Mouse (Mus musculus): ENCODE measurements around the gene Adora2a. TPM values are rescaled to one million over a fixed set of nuclear protein-coding genes. Genes with fewer than 3 reads are reported as not detected.
"Not testable (repeated sequence)": the region's sequence is repeated elsewhere in the genome, so short reads cannot be mapped to it uniquely, and the experiment has no call there.

Gene Adora2a
- polyA plus RNA-seq, 1 experiment from 2014 or later = 3.8 TPM

- H3K4me3 ChIP-seq (ENCODE audit: low read depth, low read length); H3K9me3 ChIP-seq (replicated peaks; ENCODE audit: control insufficient read depth, low read length, poor library complexity, severe bottlenecking); H3K27me3 ChIP-seq (ENCODE audit: control insufficient read depth, insufficient read depth, low read depth, low read length); H3K9ac ChIP-seq (ENCODE audit: low read depth, low read length); H3K4me1 ChIP-seq (ENCODE audit: control insufficient read depth, insufficient read depth, low read length); H3K36me3 ChIP-seq (ENCODE audit: control insufficient read depth, insufficient read depth, low read length); H3K4me2 ChIP-seq (ENCODE audit: low read length); ATAC-seq; H3K27ac ChIP-seq (ENCODE audit: low read length): not testable (repeated sequence)
- WGBS = 55% methylated on average over 1 of the region's 1 CpGs
Observed at GRCm38 (mm10) chr10:75344563-75344962, 27.9 kb downstream of the Adora2a start.

- Histone ChIP-seq H3K27ac (ENCODE audit: low read length) (no peak overlapping the region), H3K4me1 (ENCODE audit: control insufficient read depth, insufficient read depth, low read length) (no peaks in the 10 kb centered on the region), H3K27me3 (ENCODE audit: control insufficient read depth, insufficient read depth, low read depth, low read length) (no peaks in the 10 kb centered on the region), H3K36me3 (ENCODE audit: control insufficient read depth, insufficient read depth, low read length) (no peaks in the 10 kb centered on the region), H3K4me3 (ENCODE audit: low read depth, low read length) (no peak overlapping the region), H3K4me2 (ENCODE audit: low read length) (no peak overlapping the region), H3K9ac (ENCODE audit: low read depth, low read length) (no peak overlapping the region), H3K9me3 (replicated peaks; ENCODE audit: control insufficient read depth, low read length, poor library complexity, severe bottlenecking) (0 out of 2 replicates have a peak, but pooled peaks cover 4% of the 10 kb centered on the region)
- WGBS = 63% methylated on average over 2 of the region's 2 CpGs
- no peak for ATAC-seq
Observed at GRCm38 (mm10) chr10:75345265-75345664, 28.6 kb downstream of the Adora2a start.

DNA sequence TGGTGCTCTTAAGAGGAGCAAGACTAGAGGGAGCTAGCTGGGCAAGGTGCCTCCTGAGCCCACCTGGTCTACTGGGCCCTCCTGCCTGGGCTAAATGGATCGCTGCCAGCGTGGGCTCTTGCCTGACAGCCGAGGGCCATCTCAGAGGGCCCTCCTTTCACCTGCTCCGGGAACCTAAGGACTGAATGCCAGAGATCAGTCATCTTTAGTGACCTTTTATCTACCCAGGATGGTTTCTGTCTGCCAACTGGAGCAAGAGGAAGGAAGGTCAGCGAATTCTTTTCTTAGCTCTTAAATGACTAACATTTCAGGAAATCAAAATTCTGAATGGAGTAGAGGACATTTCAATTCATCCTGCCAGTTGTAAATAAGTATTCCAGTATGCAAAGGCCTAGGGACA, 33.9 kb downstream of the Adora2a start:
- ATAC-seq = no peak
- Histone ChIP-seq H3K9ac (ENCODE audit: low read depth, low read length) (no peak overlapping the region), H3K27ac (ENCODE audit: low read length) (no peak overlapping the region), H3K4me1 (ENCODE audit: control insufficient read depth, insufficient read depth, low read length) (no peaks in the 10 kb centered on the region), H3K4me3 (ENCODE audit: low read depth, low read length) (no peak overlapping the region), H3K36me3 (ENCODE audit: control insufficient read depth, insufficient read depth, low read length) (no peaks in the 10 kb centered on the region), H3K4me2 (ENCODE audit: low read length) (no peak overlapping the region), H3K27me3 (ENCODE audit: control insufficient read depth, insufficient read depth, low read depth, low read length) (no peaks in the 10 kb centered on the region), H3K9me3 (replicated peaks; ENCODE audit: control insufficient read depth, low read length, poor library complexity, severe bottlenecking) (0 out of 2 replicates have a peak, but pooled peaks cover 4% of the 10 kb centered on the region)
- WGBS = 88% methylated on average over 5 of the region's 5 CpGs

- Histone ChIP-seq H3K4me2 (ENCODE audit: low read length) (no peak overlapping the region), H3K4me3 (ENCODE audit: low read depth, low read length) (no peak overlapping the region), H3K27ac (ENCODE audit: low read length) (no peak overlapping the region), H3K4me1 (ENCODE audit: control insufficient read depth, insufficient read depth, low read length) (no peaks in the 10 kb centered on the region), H3K9ac (ENCODE audit: low read depth, low read length) (no peak overlapping the region), H3K9me3 (replicated peaks; ENCODE audit: control insufficient read depth, low read length, poor library complexity, severe bottlenecking) (no peaks in the 10 kb centered on the region), H3K36me3 (ENCODE audit: control insufficient read depth, insufficient read depth, low read length) (no peaks in the 10 kb centered on the region), H3K27me3 (ENCODE audit: control insufficient read depth, insufficient read depth, low read depth, low read length) (no peaks in the 10 kb centered on the region)
- no peak for ATAC-seq
- 98% methylated on average over 12 of the region's 12 CpGs for WGBS
Observed at GRCm38 (mm10) chr10:75352541-75352940, 35.9 kb downstream of the Adora2a start.

DNA sequence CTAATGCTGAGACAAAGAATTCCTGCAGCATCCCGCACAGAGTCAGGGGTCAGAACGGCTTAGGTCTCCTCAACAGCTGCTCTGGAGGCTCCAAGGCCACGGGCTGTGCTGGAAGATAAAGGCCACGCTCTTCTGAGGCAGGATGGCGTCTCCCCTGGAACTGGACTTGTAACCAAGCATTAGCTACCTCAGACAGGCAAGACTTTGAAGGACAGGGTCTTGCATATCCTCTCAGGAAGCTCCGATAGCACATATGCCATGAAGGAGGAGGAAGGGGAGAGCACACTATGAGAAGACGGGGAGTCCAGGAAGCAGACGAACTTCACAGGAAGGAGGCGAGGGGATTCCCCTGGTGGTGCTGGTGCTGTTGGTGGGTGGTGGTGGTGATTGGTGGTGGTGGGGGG, 37.2 kb downstream of the Adora2a start:
- H3K9ac ChIP-seq (ENCODE audit: low read depth, low read length); H3K27ac ChIP-seq (ENCODE audit: low read length); H3K4me1 ChIP-seq (ENCODE audit: control insufficient read depth, insufficient read depth, low read length); H3K9me3 ChIP-seq (replicated peaks; ENCODE audit: control insufficient read depth, low read length, poor library complexity, severe bottlenecking); H3K36me3 ChIP-seq (ENCODE audit: control insufficient read depth, insufficient read depth, low read length); H3K4me2 ChIP-seq (ENCODE audit: low read length); H3K27me3 ChIP-seq (ENCODE audit: control insufficient read depth, insufficient read depth, low read depth, low read length); ATAC-seq; H3K4me3 ChIP-seq (ENCODE audit: low read depth, low read length): not testable (repeated sequence)
- 34% methylated on average over 6 of the region's 9 CpGs for WGBS

DNA sequence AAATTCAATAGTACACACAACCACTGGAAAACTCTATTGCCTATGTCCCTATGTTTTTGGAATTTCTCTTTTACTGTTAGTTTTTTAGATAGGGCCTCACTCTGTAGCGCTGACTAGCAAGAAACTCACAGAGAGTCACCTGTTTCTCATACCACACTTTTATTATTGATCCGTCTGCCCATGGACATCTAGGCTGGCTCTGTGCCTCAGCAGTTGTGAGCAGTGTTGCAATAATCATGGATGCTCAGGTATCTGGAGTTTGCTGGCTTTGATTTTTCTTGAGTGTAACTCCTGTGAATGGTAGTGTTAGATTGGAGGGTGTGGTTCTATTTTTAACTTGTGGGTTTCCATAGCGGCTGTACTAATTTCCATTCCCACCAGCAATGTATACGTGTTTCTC, 38.7 kb downstream of the Adora2a start:
- Histone ChIP-seq H3K27ac (ENCODE audit: low read length) (no peak overlapping the region), H3K9ac (ENCODE audit: low read depth, low read length) (no peak overlapping the region), H3K36me3 (ENCODE audit: control insufficient read depth, insufficient read depth, low read length) (no peaks in the 10 kb centered on the region), H3K9me3 (replicated peaks; ENCODE audit: control insufficient read depth, low read length, poor library complexity, severe bottlenecking) (no peaks in the 10 kb centered on the region), H3K4me1 (ENCODE audit: control insufficient read depth, insufficient read depth, low read length) (no peaks in the 10 kb centered on the region), H3K4me2 (ENCODE audit: low read length) (no peak overlapping the region), H3K4me3 (ENCODE audit: low read depth, low read length) (no peak overlapping the region), H3K27me3 (ENCODE audit: control insufficient read depth, insufficient read depth, low read depth, low read length) (no peaks in the 10 kb centered on the region)
- no peak for ATAC-seq
- WGBS = 76% methylated on average over 4 of the region's 4 CpGs

DNA sequence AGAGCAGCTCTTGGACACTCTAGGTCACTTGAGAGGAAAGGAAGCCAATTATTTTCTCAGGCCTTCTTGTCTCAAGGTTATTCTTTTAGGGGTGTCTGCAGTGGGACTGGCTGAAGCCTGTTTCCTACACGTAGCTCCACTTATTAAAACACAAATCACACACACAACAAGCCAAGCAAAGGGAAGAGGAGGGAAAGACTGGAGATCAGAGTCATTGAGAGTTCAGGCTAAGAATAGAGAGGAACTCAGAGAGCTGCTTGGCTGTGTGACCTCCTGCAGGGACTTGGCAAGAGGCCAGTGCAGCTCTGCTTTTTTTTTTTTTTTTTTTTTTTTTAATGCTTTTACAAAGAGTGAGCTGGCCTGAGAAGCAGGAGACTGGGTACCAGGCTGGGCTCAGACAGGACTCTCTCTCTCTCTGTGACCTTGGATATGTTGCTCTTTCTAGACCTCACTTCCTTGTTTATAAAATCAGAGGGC, 47.6 kb downstream of the Adora2a start:
- H3K9me3 ChIP-seq (replicated peaks; ENCODE audit: control insufficient read depth, low read length, poor library complexity, severe bottlenecking); H3K36me3 ChIP-seq (ENCODE audit: control insufficient read depth, insufficient read depth, low read length); H3K27me3 ChIP-seq (ENCODE audit: control insufficient read depth, insufficient read depth, low read depth, low read length); H3K4me3 ChIP-seq (ENCODE audit: low read depth, low read length); H3K4me2 ChIP-seq (ENCODE audit: low read length); H3K4me1 ChIP-seq (ENCODE audit: control insufficient read depth, insufficient read depth, low read length); H3K9ac ChIP-seq (ENCODE audit: low read depth, low read length): not testable (repeated sequence)
- H3K27ac ChIP-seq (ENCODE audit: low read length) = 0 out of 2 replicates have a peak overlapping the region, but pooled peaks have one; percentile 38
- peak; percentile 85 for ATAC-seq
- 5% methylated on average over 1 of the region's 1 CpGs for WGBS

GRCm38 (mm10) chr10:75364796-75365195, 48.1 kb downstream of the Adora2a start:
- H3K27me3 ChIP-seq (ENCODE audit: control insufficient read depth, insufficient read depth, low read depth, low read length) = no peaks in the 10 kb centered on the region

DNA sequence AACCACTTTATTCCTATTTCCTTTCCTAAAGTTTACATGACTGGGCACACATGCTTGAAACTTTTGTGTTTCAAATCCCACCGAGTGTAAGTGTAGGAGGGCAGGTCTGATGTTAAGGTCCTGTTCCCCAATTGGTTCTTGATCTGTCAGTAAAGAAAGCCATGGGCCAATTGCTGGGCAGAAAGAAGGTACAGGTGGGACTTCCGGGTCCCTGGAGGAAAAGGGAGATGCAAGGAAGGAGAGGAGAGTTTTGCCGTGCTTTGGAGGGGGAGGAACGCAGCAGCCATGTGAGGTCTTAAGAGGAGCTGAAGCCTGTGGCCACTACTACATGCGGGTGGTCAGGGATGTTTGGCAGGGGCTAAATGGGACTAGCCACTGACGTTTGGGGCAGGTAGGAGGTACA, 48.6 kb downstream of the Adora2a start:
- no peak overlapping the region for H3K9ac ChIP-seq (ENCODE audit: low read depth, low read length)
- no peaks in the 10 kb centered on the region for H3K36me3 ChIP-seq (ENCODE audit: control insufficient read depth, insufficient read depth, low read length)
- no peaks in the 10 kb centered on the region for H3K27me3 ChIP-seq (ENCODE audit: control insufficient read depth, insufficient read depth, low read depth, low read length)
- no peak overlapping the region for H3K27ac ChIP-seq (ENCODE audit: low read length)
- no peaks in the 10 kb centered on the region for H3K9me3 ChIP-seq (replicated peaks; ENCODE audit: control insufficient read depth, low read length, poor library complexity, severe bottlenecking)
- H3K4me1 ChIP-seq (ENCODE audit: control insufficient read depth, insufficient read depth, low read length) = 0 out of 2 replicates have a peak, but pooled peaks cover 3% of the 10 kb centered on the region
- 39% methylated on average over 6 of the region's 6 CpGs for WGBS
- ATAC-seq = no peak
- peak overlapping the region; percentile 21; the same call in 1 of the 2 replicates for H3K4me2 ChIP-seq (ENCODE audit: low read length)
- H3K4me3 ChIP-seq (ENCODE audit: low read depth, low read length) = peak overlapping the region; percentile 20

More at GRCm38 (mm10) chr10:75364796-75365195, 48.1 kb downstream of the Adora2a start:
- peak; percentile 26; the same call in 1 of the 2 replicates for ATAC-seq
- Histone ChIP-seq H3K9me3 (replicated peaks; ENCODE audit: control insufficient read depth, low read length, poor library complexity, severe bottlenecking) (no peaks in the 10 kb centered on the region), H3K4me3 (ENCODE audit: low read depth, low read length) (no peak overlapping the region), H3K9ac (ENCODE audit: low read depth, low read length) (no peak overlapping the region), H3K4me1 (ENCODE audit: control insufficient read depth, insufficient read depth, low read length) (0 out of 2 replicates have a peak, but pooled peaks cover 3% of the 10 kb centered on the region), H3K36me3 (ENCODE audit: control insufficient read depth, insufficient read depth, low read length) (no peaks in the 10 kb centered on the region), H3K4me2 (ENCODE audit: low read length) (0 out of 2 replicates have a peak overlapping the region, but pooled peaks have one; percentile 3), H3K27ac (ENCODE audit: low read length) (no peak overlapping the region)
- 77% methylated on average over 9 of the region's 9 CpGs for WGBS

All from midbrain, embryonic 16.5 days (tissue).